Mouse (Mus musculus) retina, adult 2 months (tissue): ENCODE results near the gene Cmtr2.

Source experiments
- DNase-seq: peaks from one replicate; pipeline ENCODE4 v3.0.0-alpha.2; 2012; ENCODE audit warnings: low read depth, low spot score

Cmtr2 gene

GRCm38 (mm10) chr8:110215365-110215764, at the start of gene Cmtr2:
TSS of gene Cmtr2 (plus strand) at chr8:110215665.
- DNase-seq: no peak

- DNase-seq: no peak
Measured at GRCm38 (mm10) chr8:110166270-110166669, 49.2 kb upstream of the Cmtr2 start.

DNA sequence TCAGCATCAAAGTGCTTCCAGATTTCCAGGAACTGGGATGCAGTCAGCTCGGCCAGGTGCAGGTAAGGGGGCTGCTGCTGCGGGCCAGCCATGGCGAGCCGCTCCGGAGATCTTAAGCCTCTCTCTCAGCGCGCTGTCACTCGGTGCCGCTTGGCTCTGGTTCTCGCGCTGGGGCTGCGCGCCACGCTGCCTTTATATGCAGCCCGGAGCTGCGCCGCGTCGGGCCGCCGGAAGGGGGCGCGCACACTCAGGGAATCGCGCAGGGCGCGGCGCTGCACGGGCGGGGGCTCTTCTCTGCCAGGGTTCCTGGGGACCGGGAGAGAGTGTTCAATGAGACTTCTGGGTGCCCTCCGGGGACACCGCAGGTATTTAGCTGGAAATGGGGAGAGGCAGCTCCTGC, 47.4 kb upstream of the Cmtr2 start, which contains the start of gene Calb2:
Gene Calb2 (minus strand): TSS at position 165 of the 400 bp plus-strand sequence.
- DNase-seq: peak; percentile 15

DNA sequence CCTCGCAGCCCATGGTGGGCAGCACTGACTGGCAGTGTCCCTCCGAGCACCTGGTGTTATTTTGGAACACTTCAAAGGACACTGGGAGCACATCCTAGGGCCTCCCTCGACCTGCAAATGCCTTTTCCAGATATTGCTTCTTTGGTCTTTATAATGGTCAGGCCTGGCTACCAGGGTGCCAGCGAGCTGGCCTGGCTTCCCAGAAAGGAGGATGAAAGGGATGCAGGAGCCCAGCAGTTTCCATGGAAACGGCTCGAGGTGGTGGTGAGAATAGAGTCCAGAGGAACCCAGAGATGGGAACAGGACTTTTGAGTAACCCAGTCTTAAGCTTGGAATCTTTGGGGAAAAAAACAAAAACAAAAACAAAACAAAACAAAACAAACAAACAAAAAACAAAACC, 43.3 kb upstream of the Cmtr2 start:
- no peak for DNase-seq

DNA sequence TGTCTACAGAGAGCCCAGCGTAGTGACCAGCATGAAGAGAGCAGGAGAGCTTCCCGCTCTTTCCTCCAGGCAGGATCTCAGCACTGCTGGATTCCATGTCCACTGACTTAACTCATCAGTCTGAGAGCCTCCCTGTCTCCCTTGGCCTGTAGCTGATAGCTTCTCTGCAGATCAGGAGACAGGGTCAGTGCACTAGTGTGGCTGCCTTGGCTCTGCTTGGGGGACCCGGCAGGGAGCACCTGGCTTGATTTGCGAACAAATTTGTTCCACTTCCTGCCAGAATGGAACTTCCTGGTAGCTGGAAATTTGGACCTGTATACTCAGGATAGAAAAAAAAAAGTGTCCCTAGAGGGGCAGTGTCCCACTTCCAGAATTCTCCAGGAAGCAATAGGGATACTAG, 40.6 kb upstream of the Cmtr2 start:
- DNase-seq: no peak

- no peak for DNase-seq
Measured at GRCm38 (mm10) chr8:110177359-110178155, 37.9 kb upstream of the Cmtr2 start.

DNA sequence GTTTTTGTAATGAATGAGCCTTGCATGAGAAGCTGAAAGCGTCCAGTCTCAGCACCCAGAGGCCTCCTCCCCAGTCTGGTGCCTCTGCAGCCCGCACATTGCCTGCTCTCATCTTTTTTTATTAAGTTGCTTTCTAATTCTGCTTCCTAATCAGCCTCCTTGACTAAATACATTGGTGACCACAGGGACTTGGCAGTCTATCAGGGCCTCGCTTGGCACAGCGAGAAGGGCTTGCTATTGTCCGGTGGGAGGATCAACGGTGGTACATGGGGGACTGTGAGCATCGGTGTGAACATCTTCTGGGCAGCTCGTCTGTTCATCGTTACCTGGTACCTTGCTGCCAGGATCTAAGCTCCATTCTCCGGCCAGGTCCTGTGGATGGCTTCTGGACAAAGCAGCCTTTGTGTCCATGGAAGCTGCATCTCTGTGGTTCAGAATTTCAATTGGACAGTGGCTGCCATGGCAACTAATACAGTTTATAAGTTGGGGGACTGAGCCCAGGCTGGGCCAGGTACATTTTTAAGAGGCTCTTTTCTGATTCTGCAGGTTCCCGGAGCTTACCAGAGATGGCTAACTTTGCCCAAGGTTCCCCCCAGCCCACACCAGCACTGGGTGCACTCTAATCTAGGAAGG, 32.6 kb upstream of the Cmtr2 start:
- DNase-seq: no peak

- DNase-seq: no peak
Measured at GRCm38 (mm10) chr8:110183748-110184147, 31.7 kb upstream of the Cmtr2 start.

- DNase-seq: no peak
Measured at GRCm38 (mm10) chr8:110185538-110185937, 29.9 kb upstream of the Cmtr2 start.

DNA sequence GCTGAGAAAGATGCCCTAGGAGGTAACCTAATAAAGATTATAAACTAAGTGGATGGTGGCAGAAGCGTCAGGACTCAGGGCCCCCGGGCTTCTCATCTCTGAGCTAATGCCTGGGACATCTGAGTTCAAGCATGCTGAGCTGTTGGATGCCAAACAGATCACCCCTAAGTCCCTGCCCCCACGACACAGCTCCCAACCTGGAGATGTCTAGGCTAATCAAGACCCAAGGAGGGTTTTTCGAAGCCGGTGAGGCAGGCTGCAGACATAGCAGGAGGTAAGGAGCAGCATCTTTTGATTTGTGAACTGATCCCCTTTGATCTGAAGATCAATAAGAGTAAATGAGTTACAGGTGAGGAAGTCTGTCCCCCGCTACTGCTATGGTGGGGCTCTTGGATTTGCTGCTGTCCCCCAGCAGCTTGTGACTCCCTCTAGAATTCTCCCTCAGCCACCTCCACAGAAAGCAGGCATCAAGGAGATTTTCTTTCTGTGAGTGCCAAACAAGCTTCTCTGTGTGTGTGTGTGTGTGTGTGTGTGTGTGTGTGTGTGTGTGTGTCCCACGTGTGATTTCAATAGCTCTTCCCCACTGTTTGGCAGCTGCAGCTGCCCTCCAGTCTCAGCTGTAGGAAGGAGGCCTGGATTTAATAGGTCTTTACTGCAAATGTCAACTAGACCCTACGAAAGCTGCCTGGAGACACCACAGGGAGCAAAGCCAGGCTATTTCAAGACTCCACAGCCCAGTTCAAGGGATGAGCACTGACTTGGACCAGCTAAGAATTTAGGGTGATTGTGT, 26.3 kb upstream of the Cmtr2 start:
- DNase-seq: no peak

DNA sequence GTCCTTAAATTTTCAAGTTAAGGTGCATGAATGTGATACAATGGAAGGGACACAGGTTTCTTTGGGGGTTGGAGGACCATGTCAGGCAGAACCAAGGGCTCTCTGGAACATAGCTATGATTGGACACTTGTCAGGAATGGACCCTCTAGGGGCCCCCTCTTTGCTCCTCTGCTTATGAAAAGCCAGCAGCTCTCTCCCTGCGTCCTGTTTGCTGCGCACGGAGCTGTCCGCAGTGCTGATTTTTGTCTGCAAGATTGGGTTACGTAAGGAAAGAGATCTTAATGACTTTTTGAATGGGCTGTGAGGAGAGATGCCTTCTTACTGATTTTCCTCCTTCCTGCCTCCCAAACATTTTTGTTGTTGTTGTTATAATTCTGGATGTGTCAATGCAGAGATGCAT, 18.8 kb upstream of the Cmtr2 start:
- DNase-seq: no peak

- DNase-seq: no peak
Measured at GRCm38 (mm10) chr8:110201806-110202205, 13.7 kb upstream of the Cmtr2 start.

- DNase-seq: no peak
Measured at GRCm38 (mm10) chr8:110216253-110216652, 788 bp downstream of the Cmtr2 start.

DNA sequence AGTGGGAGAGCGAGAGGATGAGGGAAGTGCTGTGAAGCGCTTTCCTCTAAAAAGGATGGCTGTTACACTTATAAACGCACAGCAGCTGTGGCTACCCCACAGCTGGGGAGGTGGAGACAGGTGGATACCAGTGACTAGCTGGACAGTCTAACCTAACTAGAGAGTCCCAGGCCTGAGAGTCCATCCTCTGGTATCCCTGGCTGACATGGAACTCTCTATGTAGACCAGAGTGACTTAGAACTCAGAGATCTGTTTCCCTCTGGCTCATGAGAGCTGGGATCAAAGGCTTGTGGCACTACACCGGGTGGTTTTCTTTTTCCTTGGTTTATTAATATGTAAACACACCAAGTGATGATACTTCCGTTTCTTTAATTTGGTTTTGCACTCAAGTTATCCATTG, 1.7 kb downstream of the Cmtr2 start:
- DNase-seq: no peak

DNA sequence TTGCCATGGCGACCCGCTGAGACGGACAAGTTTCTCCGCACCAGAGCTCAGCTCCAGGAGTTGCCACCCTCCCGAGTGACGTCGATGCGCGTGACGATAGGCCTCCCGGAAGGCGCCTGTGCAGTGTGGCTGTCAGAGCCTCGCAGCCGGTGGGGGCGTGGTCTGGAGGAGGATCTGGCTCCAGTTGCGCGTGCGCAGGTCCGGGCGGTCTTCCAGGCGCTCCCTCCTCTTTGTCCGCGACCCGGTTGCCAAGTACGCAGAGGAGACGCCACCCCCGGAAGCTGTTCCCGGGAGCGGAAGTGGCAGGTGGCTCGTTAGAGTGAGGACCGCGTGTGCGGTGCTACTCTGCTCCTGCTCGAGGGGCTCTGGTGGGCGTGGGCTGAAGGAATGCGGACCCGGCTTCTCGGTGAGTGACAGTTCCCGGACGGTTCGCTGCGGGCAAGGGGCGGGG, 2.2 kb downstream of the Cmtr2 start:
- peak; percentile 98 for DNase-seq

DNA sequence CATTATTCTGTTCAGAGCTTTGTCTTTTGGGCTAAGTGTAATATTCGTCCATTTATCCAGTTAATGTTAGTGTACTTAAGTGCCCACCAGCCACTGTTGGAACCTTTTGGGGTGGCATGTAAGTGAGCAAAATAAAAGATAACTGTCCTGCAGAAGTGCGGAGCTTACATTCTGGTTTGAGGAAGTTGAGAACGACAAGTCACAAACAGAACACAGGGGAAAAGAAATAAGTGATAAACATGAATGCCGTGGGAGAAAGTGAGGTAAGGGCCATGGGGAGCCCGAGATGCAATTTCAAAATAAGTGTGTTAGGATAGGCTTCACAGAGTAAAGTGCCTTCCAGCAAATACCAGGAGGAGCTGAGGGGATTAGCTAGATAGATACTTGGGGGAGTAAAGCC, 3.0 kb downstream of the Cmtr2 start:
- no peak for DNase-seq

DNA sequence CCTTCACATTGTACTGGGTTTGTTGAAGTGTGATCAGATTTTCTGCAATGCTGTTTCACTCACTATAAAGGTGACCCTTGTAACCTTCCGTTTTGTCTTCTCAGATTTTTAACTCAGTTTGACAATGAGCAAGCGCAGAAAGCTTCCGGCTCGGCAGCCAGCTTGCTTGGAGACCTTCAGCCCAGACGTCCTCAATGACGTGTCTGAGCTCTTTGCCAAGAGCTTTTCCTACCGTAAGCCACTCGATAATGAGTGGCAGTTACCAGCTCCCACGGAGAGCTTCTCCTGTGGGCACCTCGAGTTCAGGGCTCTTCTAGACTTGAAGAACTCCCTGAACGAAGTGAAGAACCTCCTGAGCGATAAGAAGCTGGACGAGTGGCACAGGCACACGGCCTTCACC, 5.5 kb downstream of the Cmtr2 start:
- no peak for DNase-seq

GRCm38 (mm10) chr8:110230803-110231202, 15.3 kb downstream of the Cmtr2 start:
- no peak for DNase-seq

DNA sequence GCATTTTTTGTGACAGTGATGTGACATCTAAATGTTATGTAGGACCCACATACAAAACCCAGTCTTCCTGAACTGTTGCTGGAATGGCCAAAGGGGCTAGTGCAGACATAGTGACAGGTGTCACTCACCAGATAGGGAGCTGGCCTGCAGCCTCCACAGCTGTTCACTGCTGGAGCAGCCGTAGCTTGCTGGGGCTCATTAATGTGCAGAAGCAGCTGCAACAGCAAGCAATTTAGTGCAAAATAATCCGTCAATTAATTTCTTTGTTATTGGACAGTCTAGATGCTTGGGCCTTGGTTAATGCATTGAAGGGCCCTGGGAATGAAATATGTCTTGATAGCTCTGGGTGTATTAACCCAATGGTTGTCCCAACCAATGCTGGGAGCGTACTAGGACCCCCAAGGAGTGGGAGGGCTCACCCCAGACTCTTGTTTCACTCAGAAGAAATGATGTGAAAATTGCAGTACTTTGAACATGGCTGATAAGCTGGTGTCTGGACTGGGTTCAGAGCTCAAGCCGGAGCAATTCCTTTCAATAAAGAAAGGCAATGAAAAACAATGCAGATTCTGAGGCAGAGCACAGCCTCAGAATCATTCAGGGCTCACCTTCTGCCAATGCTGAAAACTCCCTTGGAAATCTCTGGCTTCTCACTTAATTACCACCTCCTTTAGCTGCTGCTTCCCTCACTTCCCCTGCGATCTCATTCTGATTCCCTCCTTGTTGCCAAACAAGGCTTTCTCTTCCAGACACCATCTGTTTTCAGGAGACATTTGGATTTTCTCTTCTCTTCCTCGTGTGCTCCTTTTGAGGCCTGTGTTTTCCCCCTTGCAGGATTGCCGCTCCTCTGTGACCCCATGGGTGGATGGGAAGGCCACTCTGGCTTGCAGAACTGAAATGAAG, 27.1 kb downstream of the Cmtr2 start:
- DNase-seq: no peak

DNA sequence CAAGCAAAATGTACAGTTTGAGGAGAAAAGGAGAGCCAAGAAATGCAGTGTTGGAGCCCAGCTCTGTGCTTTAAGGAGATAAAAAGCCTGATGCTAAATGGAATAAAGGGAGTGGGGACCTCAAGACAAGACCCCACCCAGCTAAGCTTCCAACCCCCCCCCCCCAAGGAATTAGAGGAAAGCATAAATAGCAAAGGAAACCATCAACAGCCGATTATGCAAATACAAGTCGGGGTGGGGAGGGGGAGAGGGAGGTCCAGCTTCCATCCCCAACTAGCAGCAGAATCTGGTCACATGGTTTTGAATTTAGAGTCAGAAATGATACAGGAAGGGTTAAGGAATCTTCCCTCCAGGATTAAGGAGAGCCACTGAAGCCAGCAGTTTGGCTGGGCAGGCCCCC, 29.1 kb downstream of the Cmtr2 start:
- DNase-seq: no peak

DNA sequence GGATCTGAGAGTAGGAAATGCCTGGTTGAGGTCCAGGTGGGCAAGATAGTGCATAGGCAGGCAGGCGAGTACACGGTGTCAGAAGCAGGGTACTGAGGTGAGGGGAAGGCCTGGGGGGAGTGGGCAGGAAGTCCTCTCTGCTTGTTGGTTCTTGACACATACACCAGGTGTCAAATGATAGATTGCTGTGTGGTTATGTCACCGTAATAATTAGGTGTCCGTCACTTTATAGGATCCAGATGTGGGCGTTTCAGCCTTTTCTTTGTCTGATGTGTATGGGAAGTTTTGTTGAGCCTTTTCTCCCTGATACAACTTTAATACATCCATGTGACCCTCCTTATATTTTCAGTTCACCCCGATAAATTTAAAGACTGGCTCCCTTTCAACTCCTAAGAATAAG, 31.8 kb downstream of the Cmtr2 start:
- no peak for DNase-seq
